Mouse (Mus musculus) cerebellum, adult 11-12 months (tissue): ENCODE measurements at regions not wholly inside any gene's neighbourhood (a gene's known extent, or its start where the extent isn't known, plus 50 kb on each side); places are given as distances from the start of the nearest gene placed in this dataset.
A peak's percentile ranks its signal among the peaks of the same experiment; 100 is the strongest.

ENCODE experiments used
- DNase-seq: peaks from one replicate; pipeline ENCODE4 v3.0.0; 2022

DNA sequence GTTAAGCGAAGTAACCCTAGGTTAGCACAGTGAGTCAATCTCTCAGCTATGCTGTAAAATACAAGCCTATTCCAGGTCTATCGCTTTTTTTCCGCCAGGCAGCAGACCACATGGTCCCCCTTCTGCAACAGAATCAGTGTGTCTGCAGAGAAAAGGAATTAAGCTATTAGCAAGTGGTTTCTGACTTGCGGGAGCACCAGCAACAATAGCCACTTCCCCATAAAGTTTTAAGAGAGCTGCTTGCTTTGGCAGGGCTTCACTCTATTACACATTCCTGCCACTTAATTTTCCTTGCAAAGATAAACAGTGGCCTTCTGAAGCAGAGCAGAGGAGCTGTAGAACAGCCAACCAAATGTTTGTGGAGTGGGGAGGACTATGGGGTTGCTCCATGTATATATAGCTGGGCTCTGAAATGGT, 59.8 kb upstream of the Osmr start:
- DNase-seq = no peak

DNA sequence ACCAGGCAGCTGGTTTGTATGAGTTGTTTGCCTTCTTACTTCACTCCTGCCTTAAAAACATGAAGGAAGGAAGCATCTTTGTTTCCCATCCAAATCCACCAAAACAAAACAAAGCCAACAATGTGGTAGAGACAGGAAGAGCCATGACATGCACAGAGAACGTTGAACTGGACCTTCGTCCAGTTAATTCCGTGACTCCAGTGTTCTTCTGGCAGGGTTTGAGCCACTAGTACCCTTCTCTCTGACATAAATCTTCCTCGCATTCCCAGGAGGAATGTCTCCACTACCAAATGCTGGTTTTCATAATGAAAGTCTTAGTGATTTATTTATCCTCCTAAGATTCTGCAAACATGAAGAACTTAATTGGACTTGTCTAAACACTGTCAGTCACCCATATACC, 66.7 kb upstream of the Osmr start:
- no peak for DNase-seq

GRCm38 (mm10) chr15:6949236-6949635, 74.5 kb upstream of the Osmr start:
- no peak for DNase-seq

GRCm38 (mm10) chr15:6949686-6950085, 74.9 kb upstream of the Osmr start:
- DNase-seq = no peak

DNA sequence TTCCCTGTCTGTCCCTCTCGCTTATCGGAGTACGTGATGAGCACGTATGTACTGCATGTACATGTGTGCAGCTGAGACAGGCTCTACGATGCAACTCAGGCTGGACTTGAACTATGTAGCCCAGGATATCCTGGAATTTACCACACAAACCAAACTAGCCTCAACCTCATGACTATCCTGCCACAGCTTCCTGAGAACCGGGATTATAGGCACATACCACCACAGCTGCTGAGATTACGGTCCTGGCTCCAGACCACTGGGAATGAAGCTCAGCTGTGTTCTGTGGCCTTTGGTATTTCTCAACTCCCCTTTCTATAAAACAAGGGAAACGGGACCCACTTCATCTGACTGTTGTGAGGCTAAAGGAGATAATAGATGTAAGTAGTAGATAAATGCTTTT, 75.7 kb upstream of the Osmr start:
- no peak for DNase-seq

DNA sequence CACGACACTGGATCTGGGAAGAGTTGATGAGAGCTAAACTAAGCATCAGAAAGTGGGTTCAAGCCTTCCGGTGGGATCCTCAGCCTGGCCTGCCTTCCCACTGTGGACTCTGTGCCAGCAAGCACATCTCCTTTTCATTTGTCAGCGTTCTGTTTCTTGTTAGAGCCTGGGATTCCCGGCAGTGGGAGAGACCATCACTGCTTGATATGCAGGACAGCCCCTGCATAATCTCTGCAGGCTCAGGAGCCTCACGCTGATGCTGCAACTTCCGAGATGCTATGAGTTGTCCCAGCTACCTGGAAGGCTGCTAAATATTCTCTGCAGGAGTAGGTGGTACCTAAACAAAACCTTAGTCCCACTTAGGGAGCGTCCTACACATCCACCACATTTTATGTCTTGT, 78.8 kb upstream of the Osmr start:
- no peak for DNase-seq

- DNase-seq = no peak
These were observed 79.4 kb upstream of the Osmr start for GRCm38 (mm10) chr15:6953970-6954791.

GRCm38 (mm10) chr15:6959911-6960310, 85.1 kb upstream of the Osmr start:
- DNase-seq = no peak

GRCm38 (mm10) chr15:6960753-6961746, 86.3 kb upstream of the Osmr start:
- no peak for DNase-seq

DNA sequence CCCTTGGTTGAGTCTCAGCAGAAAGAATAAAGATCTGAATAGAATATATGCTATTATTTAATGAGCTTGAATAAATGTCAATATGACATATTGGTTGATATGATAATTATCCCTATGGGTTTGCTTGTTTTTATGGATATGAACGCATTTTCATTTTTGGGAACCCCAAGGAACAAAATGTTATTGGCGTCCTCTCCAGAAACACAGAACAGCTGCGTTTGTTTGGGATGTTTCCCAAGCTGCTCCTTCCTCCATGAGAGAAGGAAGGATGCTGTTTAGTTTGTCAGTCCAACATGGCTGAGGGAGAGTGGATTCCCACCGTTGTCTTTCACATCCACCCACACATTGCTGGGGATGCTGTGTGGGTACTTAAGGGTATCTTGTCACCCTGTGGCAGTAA, 89.9 kb upstream of the Osmr start:
- DNase-seq = no peak

- no peak for DNase-seq
These were observed 90.7 kb upstream of the Osmr start for GRCm38 (mm10) chr15:6965446-6965845.

DNA sequence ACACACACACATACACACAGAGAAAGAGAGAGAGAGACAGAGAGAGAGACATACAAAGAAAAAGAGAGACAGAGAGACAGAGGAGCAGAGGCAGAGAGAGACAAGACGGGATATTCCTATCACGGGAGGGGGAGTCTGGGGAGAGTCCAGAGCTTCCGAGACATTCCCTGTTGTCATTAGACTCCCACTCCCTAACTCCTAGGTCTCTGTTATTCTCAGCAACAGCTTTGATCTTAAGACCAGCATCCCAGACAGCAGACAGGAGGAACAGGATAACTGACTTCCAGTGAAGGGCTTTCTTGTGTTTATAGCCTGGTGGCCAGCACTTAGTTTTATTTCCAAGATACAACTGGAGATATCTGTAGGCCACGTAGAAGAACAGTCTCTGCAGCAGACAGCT, 99.6 kb upstream of the Osmr start:
- DNase-seq = no peak

GRCm38 (mm10) chr15:6981430-6981829, 106.7 kb upstream of the Osmr start:
- DNase-seq = no peak

DNA sequence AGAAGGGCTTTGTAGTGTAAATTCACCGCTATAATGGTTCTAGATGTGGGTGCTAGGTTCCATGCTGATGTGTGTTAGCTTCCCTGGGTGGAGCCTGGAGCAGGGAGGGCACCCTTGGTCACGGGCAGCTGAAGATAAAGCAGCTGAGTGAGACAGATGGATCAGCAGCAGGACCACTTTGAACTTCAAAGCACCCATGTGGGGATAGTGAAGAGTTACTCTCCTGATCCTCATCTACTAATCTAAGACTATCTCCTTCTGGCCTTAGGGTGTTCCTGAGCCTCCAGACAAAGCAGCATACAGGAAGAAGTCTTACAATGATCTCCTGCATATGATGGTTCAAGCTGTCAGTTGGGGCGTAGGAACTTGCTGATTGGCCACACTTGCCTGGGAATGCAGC, 107.1 kb upstream of the Lifr start:
- DNase-seq = no peak

GRCm38 (mm10) chr15:6988187-6988586, 102.2 kb upstream of the Lifr start:
- DNase-seq = peak; percentile 44

DNA sequence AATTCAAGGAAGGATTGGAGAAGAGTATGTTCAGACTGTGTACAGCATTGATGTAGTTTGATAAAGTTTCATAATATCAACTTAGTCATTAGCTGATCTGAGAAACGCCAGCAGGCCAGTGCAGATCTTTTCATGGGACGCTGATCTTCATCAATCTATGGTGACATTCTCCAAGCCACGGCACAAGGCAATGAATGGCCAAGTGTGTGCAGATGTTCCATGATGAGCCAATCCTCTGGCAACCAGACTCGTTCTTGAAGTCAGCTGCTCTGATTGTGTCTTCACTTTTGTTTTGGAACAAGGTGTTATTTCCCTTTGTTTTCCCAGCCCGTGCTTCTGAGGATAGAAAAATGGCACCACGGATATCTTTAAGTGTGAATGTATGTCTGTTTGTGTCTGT, 101.3 kb upstream of the Lifr start:
- DNase-seq = no peak

- DNase-seq = no peak
These were observed 97.2 kb upstream of the Lifr start for GRCm38 (mm10) chr15:6993226-6993625.

DNA sequence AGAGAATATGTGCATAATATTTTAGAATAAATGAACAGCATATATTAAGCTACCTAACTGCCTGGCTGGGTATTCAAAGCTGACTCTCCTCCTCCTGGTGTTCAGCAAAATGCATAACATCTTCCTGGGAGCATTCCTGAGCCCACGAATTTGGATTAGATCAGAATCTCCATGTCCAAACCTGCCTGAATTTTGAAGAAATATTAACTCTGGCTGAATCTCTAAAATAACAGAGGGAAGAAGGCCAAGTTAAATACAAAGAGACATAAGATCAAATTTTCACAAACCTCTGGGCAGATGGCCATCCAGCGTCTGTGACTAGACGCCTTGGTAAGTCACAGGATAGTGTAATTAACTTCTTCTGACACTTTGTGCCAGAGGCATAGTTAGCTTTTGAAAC, 95.2 kb upstream of the Lifr start:
- no peak for DNase-seq

DNA sequence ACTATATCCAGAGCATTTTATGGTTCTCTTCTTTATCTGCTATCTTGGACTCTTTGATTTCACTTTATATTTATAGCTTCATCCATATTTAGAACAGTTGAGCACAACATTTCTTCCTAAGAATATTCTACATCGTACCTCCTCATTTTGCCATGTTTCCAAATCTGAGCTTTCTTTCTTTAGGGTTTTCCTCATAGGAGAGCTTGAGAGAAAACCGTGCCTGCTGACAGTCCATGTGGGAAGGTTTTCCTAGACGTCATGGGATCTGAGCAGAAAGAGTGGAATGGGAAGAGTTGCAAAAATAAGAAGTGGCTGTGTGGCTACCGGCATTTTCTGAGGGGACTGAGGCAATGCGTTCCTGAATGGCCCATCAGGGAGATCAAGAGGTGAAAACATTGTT, 92.5 kb upstream of the Lifr start:
- no peak for DNase-seq

DNA sequence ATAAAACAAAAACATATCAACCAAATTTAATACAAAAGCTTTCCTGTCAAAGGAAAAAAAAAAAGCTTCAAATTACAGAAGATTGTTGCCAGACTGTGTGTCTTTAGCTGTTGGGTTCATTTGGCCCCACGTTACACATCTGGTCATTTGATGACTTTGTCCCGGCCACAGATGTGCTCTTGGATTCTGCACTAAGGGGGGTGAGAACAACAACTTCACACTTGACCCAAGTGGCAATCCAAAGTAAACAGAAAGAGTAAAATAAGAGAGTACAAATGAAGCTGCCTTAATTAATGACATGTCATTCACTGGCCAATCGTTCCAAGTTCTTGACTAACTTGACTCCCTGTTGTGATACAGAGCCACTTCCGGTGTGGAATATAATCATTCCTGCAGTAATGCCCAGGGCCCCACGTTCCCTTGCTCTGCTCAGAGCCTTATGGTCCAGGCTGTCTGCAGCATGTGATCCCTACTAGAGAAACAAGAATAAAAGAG, 91.8 kb upstream of the Lifr start:
- no peak for DNase-seq

GRCm38 (mm10) chr15:6999667-7000066, 90.7 kb upstream of the Lifr start:
- no peak for DNase-seq

GRCm38 (mm10) chr15:7002226-7002625, 88.2 kb upstream of the Lifr start:
- DNase-seq = no peak

DNA sequence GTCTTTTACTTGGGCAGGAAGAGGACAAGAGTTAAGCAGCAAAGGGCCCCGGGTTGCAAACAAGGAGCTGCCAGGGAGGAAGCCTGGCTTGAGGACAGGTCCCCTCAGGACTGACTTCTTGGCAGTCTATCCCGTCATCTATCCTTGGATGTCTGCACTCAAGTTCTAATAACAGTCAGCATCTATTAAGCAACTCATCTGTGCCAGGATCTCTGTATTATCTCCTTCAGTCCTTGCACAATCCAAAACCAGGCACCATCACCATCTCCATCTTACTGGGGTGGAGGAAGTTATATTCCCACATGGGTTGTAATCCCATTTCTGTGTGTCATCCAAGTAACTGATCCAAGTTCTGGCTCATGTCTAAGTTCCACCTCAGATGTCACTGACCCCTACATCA, 87.1 kb upstream of the Lifr start:
- no peak for DNase-seq

- no peak for DNase-seq
These were observed 85.3 kb upstream of the Lifr start for GRCm38 (mm10) chr15:7005142-7005541.
